Mouse (Mus musculus) telencephalon, adult 2 months (tissue): ENCODE measurements around the gene Wdr31.
"Not testable (repeated sequence)": the region's sequence is repeated elsewhere in the genome, so short reads cannot be mapped to it uniquely, and the experiment has no call there.

Experiments
- DNase-seq: peaks from one replicate; pipeline ENCODE4 v3.0.0-alpha.2; 2011; ENCODE audit warnings: low read depth, low spot score

Gene Wdr31

DNA sequence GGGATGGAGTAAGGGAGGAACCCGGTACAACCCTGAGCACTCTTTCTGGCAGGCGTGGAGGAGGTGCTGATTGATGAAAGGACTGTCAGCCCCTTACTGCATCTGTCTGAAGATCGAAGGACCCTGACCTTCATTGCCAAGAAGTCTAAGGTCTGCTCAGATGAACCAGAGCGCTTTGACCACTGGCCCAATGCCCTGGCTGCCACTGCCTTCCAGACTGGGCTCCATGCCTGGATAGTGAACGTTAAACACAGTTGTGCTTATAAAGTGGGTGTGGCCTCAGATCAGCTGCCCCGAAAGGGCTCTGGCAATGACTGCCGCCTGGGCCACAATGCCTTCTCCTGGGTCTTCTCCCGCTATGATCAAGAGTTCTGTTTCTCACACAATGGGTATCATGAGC is 25.2 kb upstream of the Wdr31 start:
- no peak for DNase-seq

DNA sequence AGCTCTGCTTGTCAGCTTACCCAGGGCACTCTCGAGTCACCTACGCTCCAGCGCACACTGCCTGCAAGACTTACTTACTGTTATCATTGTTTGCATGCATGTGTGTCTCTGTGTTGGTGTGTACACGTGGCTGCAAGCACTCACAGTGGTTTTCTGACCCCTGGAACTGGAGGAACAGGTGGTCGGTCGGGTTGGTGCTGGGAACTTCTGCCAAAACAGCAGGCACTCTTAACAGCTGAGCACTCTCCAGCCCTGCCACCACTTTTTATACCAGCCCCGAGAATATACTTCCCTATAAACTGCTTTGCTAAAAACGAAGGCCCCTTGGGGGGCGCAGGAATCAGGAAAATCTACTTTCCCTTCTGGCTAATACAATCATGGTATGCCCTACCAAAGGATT is 23.5 kb upstream of the Wdr31 start:
- DNase-seq, result no peak

DNA sequence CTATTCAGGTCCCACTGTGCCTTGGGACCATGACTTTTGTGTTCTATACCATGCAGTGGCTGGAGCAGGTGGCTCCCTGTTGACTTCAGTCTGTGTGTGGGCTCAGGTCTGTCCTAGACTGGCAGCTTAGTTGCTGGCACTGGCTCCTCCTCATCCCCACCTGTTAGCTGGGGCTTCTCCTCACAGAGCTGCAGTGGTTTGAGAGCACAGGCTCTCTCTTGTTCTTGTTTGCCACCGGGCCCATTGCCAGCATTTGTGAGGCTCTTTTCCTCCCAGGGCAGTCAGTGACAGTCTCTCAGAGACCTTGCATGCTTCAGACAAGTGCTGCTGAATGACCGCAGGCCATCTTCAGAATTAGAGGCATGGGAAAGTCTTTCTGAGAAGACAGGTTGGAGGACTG is 22.0 kb upstream of the Wdr31 start:
- peak; percentile 40 for DNase-seq

DNA sequence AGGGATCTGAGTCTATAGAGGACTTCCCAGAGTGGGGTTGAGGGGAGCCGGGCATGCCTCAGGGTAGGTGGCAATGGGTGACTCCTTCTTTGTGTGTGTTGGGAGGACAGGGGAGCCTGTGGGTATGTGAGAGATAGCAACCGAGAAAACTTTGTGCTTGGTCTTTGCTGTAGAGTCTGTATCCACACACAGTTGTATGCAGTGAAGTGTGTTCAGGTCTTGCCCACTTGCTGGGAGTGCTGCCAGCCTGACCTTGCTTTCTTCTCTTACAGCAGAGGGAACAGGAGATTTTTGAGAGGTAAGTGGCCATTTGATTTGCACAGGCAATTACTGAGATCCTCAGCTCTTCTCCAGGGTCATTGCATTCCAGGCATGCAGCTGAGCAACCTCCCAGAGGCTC is 17.2 kb upstream of the Wdr31 start:
- DNase-seq, result no peak

DNA sequence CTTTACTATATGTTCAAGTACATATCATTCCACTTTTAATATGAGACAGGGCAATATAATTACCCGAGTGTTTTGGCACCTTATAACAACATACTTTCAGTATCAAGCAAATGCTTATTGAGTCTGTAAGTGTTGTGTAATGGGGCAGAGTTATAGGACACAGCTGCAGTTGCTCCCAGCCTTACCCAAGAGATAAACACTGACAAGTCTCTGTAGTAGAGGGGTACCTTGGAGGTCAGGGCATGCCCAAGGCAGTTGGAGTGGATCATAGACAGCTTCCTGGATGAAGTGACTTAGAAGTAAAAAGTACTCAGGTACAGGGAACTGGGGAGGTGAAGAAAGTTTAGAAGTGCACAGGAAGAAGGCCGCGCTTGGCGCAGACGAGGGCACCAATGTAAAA is 16.5 kb upstream of the Wdr31 start:
- DNase-seq, result no peak

DNA sequence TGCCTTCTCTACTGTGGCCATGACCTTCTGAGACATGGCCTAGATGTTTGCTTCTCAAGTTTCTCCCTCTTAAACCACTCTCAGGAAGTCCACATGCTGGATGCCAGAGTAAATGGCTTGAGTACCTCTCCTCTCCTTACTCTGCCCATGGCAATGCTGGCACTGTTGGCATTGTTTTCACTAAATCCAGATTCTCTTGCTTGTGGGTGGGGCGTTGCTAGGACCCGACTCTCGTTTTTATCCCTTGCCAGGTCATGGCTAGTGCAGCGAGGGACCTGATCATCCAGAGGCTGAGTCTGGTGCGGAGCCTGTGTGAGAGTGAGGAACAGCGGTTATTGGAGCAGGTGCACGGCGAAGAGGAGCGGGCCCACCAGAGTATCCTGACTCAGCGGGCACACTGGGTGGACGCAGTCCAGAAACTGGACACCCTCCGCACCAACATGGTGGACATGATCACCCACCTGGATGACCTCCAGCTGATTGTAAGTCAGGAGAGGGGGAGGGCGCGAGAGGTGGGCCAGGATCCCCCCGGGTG is 15.5 kb upstream of the Wdr31 start:
- DNase-seq, result no peak

DNA sequence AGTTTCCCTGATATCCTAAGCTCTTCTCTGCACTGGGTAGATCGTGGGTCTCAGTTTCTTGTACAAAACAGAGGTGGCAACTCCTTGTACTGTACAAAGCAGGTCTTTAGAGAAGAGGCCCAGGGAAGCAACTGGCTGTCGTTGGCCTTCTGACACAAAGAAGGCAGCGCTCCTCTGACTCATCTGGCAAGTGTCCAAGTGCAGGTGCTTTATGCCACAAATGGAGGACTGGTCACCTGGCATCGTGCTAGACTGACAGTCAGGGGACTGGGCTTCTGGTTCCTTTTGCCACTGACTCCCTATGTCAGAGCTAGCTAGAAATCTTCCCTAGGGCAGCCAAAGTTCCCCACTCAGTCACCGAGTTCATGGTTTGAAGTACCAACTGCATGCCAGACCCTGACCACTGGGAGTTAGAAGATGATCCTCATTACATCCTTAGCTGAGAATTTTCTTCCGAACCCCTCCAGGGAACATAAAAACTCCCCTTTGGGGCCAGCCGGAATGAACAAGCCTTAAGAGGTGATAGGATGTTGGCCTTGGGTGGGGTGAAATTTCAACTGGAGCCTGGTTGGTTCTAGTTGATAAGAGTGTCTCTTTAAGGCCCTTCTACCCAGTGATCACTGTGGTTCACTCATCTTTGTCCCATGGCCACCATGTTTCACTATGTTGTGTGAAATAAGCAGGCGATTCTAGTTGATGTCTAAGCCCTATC is 14.9 kb upstream of the Wdr31 start:
- no peak for DNase-seq

DNA sequence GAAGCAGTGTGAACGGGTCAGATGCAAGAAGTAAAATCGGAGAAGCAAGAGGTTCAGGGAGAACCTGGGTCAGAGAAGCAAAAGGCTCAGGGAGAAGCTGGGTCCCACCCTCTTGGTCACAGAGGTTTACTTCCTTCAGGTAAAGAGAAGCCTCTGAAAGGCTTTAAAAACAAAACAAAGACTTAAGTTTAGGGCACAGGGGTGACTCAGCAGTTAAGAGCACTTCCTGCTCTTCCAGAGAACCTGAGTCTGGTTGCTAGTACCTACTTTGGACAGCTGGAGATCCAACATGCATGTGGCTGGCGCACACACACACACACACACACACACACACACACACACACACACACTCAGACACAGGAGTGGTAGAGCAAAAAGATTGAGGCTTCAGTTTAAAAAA is 14.2 kb upstream of the Wdr31 start:
- no peak for DNase-seq

DNA sequence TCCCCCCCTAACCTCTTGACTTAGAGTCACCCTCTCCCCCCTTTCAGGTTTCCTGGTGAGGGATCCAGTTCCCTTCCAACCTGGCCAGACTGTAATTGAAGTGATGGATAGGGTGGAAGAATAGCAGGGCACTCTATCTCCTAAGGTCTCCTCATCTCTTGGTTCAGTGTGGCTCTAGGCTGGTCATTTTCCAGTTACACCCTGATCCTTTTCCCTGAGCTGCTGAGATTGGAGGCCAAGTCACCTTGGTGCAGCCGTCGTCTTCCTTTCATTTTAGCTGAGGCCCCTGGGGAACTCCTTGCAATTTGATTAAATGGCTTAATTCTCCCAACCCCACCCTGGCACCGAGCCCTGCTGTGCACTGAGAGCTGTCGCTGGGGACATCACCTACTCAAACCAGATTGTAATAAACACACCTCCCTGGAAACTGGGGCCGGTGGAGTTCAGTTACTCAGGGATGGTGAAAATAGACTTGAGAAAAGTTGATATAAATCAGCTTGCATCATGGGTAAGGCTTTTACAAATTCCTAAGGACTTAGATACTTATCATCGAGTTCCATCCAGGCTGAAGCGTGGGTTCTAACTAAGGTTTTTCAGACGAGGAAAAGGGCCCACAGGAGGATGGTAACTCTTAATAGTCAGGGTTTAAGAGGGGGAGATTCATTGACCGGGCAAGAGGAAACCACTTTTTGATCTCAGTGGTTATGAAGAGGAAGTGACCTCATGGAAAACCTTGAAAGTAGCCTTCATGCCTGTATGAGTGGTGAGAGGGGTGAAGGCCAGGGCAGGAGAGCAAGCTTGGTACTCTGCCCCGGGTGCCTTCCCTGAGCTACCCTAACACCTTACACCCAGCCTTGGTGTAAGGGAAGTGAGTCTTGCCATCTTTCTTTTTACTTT is 10.3 kb upstream of the Wdr31 start:
- no peak for DNase-seq

DNA sequence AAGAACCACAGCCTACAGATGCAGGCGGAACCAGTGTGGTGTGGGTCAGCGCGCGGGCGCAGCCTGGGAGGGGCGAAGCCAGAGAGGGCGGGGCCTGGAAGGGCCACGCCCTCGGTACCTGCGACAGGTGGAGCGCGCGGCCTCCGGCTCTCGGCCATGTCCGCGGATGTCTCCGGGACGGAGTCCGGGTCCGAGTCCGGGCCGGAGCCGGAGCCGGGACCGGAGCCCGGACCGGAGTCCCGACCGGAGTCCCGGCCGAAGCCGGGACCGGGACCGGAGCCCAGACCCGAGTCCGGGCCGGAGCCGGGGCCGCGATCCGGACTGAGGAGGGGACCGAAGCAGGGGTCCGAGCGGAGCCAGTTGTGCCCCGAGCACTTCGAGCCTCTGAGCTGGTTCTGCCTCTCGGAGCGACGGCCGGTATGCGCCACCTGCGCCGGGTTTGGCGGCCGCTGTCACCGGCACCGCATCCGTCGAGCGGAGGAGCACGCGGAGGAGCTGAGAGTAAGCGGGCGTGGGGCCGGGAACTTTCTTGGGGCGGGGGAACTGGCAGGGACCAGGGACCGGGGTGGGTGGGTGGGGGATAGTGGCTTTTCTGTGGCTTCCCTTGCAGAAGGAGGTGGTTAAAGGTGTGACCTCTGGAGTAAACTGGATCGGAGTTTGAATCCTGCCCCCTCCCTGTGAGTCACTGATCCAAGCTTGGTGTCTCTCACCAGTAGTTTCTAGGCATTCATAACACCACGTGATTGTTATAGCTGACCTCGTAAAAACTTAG is 9.4 kb upstream of the Wdr31 start, which contains the start of gene Bspry:
Gene Bspry (plus strand): TSS at position 117 of the 772 bp plus-strand sequence.
- DNase-seq, result no peak

DNA sequence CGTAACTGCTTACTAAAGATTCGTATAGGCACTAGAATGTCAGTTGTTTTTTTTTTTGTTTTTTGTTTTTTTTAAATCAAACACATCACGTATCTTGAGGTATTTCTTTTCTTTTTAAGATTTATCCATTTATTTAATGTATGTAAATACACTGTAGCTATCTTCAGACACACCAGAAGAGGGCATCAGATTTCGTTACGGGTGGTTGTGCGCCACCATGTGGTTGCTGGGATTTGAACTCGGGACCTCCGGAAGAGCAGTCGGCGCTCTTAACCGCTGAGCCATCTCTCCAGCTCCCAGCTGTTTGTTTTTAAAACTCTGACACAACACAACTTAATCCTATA is 8.9 kb upstream of the Wdr31 start:
- DNase-seq, result not testable (repeated sequence)

DNA sequence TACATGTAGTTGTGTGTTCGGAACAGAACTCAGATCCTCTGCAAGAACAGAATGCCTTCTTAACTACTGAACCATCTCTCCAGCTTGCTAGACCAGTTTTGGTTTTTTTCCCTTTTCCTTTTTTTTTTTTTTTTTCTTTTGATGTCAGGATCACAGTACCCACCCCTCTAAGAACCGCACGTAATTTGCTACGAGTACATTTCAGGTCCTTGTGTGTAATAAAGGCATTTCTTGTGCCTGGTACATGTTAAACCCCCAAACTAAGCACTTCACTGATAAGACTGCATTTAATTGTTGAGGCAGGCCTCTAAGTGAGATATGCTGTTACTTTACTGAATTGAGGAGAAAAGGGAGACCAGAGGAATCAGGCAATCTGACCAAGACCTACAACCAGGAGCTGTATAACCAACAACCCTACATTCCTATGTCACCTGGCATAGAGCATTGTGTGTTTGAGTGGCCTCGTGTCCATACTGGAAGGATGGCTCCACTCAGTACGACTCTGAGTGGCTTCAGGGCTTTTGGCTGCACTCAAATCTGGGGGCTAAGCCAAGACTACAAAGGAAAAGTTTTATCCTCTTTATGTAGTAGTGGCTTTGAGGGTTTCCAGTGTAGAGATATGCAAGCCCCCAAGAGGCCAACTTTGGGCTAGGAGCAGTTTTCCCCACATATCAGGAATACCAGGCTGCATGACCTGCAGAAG is 7.0 kb upstream of the Wdr31 start:
- DNase-seq, result no peak

DNA sequence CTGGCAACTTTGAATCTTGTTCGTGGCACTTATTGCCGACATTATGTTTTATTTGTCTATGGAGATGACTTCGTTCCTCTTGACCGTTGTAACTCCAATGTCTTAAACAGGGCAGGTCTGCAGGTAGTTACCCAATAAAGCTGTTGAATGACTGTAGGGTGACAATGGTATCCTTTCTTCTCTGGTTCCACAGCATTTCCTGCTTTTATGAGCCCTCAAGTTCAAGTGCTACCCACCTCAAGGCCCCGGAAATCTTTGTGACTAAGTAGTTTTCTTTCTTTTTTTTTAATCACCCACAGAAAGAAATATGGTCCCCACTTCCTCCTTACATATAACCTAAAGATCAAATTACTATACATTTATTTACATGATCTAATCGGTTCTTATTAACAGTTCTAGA is 5.1 kb upstream of the Wdr31 start:
- DNase-seq, result no peak

DNA sequence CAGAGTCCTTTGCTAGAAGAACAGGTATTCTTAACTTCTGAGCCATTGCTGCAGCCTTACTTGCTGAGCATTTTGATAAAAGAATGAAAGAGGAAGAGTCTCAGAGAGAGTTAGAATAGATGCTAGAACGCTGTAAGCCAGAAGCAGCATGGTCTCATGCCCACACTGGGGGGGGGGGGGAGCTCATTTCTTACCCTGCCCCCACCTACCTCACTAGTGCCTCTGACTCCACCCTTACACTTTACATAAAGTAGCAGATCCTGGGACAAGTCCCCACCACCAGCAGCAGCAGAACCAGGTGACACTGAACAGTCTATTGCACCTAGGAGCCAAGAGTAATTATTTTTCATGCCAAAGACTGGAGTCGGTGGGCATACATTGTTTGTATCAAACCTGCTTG is 4.4 kb upstream of the Wdr31 start:
- no peak for DNase-seq

DNA sequence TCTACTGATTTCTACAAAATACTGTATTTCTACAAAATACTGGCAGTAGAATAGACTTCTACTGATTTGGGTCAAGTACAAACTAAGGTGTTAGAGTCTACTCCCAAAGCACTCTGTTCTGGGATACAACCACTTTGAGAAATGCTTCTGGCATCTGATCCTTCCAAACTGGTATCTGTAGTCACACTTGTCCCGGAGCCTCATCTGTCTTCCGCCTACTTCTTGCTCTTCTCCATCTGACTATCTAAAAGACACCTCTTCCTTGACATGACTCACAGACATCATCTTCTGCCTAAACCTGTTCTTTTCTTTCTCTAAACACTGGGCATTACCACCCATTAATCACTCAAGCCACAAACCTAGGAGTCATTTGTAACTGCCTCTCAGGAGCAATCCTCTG is 1.4 kb upstream of the Wdr31 start:
- DNase-seq, result peak; percentile 64

DNA sequence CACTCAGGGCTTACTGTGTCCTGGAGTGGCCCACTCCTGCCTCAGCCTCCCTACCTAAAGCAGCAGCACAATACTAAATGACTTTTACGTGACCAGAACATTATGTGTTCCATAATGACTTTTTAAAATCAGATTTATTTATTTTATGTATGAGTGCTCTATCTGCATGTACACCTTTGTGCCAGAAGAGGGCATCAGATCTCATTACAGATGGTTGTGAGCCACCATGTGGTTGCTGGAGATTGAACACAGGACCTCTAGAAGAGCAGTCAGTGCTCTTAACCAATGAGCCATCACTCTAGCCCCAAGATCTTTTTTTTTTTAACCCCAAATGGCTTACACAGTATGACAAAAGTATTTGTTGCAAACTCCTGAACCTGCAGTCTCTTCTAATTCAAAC is 2.5 kb downstream of the Wdr31 start:
- DNase-seq, result no peak

DNA sequence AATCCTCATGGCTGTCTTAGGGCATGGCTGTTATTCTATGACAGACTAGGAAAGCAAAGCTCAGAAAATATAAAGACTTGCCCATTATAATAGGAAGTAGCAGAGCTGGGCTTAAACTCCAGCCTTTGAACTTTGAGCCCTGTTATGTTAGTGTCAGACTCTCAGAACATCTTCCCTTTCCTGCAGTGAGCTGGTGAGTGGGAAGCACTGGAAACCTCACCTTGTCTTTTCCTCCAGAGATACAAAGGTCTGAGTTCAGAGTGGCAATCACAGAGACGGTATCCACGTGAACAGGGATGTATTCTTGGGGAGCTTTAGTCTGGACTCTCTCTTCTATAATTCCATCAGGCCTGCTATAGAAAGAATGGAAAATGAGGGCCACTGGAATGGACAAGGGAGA is 7.6 kb downstream of the Wdr31 start:
- no peak for DNase-seq

DNA sequence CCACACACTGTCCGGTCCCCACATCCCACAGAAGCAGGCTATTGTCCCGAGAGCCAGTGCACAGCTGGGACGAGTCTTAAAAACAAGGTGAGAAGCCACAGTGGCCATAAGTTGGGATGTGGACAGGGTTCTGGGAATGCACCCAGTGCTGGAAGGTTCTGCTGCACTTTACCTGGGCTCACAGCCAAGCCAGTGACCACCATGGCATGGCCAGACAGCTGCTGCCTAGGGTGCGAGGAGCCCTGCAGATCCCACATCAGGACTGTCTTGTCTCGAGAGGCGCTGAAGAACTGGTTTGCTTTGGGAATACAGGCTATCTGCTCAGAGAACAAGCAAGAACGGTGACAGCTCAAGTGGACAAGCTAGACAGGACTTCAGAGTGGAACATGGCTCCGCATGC is 10.3 kb downstream of the Wdr31 start:
- DNase-seq, result no peak

DNA sequence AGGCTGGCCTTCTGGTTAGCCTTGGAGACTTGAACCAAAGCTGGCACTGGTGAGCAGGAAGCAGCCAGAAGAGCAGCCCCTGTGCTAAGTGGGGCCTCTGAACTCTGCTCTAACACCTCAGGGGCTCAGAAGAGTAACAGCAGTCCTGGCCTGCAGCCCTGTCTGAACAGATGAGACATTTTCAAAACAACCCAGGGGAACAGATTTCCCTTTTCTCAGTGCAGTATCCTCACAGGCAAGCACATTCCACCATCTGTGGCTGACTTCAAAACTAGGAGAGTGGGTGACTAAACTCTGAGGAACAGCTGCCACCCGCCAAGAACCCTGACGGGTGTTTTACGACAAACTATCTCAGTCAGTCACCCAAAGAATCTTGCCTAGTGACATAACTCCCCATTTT is 11.6 kb downstream of the Wdr31 start:
- peak; percentile 88 for DNase-seq

DNA sequence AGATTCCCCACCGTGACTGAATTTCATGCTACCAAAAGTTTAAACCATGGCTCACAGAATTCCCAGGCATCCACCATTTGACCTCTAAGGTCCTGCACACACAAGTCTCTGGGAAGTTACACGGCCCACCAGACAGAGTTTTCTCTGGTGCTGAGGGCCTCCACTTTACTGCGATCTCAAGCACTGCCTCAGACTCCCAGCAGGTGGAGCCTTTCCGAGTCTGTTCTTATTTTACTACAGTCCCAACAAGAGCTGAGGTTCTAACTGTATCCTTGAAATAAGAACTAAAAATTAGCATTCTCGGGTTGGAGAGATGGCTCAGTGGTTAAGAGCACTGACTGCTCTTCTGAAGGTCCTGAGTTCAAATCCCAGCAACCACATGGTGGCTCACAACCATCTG is 15.7 kb downstream of the Wdr31 start:
- peak; percentile 10 for DNase-seq

DNA sequence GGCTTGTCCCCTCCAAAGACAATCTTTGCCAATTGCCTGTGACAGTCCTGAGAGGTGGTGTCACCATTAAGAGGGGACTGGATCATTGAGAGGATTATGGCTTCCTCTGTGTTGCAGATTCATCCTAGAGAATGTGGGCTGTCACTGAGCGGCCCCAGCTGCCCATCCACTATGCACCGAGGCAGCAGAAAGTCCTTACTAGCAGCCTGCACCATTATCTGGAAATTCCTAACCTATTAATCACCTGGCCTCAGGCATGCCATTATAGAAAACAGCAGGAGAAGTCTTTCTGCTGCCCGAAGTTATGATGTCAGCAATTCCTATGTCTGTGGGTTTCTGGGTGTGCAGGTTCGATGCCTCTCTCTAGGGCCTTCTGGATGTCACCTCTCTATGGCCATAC is 29.7 kb downstream of the Wdr31 start:
- DNase-seq, result no peak

DNA sequence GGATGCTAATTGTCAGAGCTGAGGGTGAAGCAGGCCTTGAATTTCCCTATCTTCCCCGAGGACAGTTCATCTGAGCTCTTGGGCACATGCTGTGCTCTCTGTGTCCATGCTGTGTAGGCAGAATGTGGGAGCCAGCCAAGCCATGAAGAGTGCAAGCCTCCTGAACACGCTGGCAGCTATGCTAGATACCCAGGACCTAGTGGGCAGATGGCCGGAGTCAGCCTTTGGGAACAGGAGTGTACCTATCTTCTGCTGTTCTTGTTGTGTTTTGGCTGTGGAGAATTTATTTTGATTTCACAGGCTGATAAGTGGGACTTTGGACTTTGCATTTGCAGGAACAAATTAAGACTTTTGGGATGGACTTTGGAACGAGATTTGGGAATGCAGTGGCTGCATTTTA is 30.2 kb downstream of the Wdr31 start:
- DNase-seq, result no peak
